Mouse (Mus musculus) heart, embryonic 15.5 days (tissue): ENCODE data around the gene Esrra. TPM values are rescaled to one million over a fixed set of nuclear protein-coding genes. Genes with fewer than 3 reads are reported as not detected.
"Not testable (repeated sequence)": the region's sequence is repeated elsewhere in the genome, so short reads cannot be mapped to it uniquely, and the experiment has no call there.

Experiments
- ATAC-seq: fragments of 200-750 bp; cut with Nextera tagmentation; replicated peaks from 2 replicates; pipeline ENCODE4 v1.8.0; 2017; ENCODE audit warnings: low read depth, moderate TSS enrichment; ENCODE audit not compliant: insufficient number of reproducible peaks, insufficient read depth, low FRiP score
- H3K27ac ChIP-seq: fragments of 300-500 bp; sonication (generic); 2 replicates; pipeline ENCODE4 v1.5.1; 2015; ENCODE audit warnings: mild to moderate bottlenecking, inconsistent platforms
- H3K27me3 ChIP-seq: fragments of 300-500 bp; sonication (generic); 2 replicates; pipeline ENCODE4 v1.6.1; 2015; ENCODE audit warnings: inconsistent platforms
- H3K36me3 ChIP-seq: fragments of 300-500 bp; sonication (generic); 2 replicates; pipeline ENCODE4 v1.6.1; 2015; ENCODE audit warnings: mild to moderate bottlenecking, inconsistent platforms
- H3K4me1 ChIP-seq: fragments of 300-500 bp; sonication (generic); replicated peaks from 2 replicates; pipeline ENCODE4 v1.6.1; 2015; ENCODE audit warnings: inconsistent platforms
- H3K4me2 ChIP-seq: fragments of 300-500 bp; sonication (generic); 2 replicates; pipeline ENCODE4 v1.6.1; 2015; ENCODE audit warnings: inconsistent platforms, mild to moderate bottlenecking, moderate library complexity
- H3K4me3 ChIP-seq: fragments of 300-500 bp; sonication (generic); 2 replicates; pipeline ENCODE4 v1.5.1; 2015; ENCODE audit warnings: mild to moderate bottlenecking, inconsistent platforms
- H3K9ac ChIP-seq: fragments of 300-500 bp; sonication (generic); 2 replicates; pipeline ENCODE4 v1.6.1; 2015; ENCODE audit warnings: mild to moderate bottlenecking, inconsistent platforms
- H3K9me3 ChIP-seq: fragments of 300-500 bp; sonication (generic); replicated peaks from 2 replicates; pipeline ENCODE4 v1.6.1; 2016; ENCODE audit warnings: inconsistent platforms
- WGBS: fragments of 180-500 bp; shearing (Covaris S2); methylation state at CpG from one replicate; pipeline ENCODE4 v1.1.7; 2015; ENCODE audit warnings: mixed read lengths; 5-methylcytosine and 5-hydroxymethylcytosine counted together
- polyA plus RNA-seq: library from polyadenylated mRNA; unstranded; fragments of >200 nt; fragmentation: Nextera tagmentation; extraction: Ambion mirVana; gene quantifications from 2 replicates; pipeline ENCODE4 v1.2.1, GENCODE M21; 2015

The Esrra gene
- polyA plus RNA-seq, 1 experiment from 2014 or later = 36.9 TPM

DNA sequence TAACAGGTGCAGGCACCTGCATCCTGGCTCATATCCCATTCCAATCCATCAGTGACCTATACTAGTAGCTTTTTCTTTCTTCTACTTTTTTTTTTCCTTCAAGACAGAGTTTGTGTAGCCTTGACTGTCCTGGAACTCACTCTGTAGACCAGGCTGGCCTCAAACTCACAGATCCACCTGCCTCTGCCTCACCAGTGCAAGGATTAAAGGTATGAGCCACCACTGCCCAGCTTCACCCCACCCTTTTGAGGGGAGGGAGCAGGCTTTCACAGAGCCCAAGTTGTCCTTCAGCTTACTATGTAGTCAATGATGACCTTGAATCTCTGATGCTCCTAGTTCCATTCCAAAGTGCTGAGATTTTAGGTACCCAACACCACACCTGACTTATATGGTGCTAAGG, 2.2 kb downstream of the Esrra start:
- peak overlapping the region; percentile 85 for H3K4me2 ChIP-seq
- no peak for ATAC-seq
- H3K27ac ChIP-seq = peak overlapping the region; percentile 96
- H3K9me3 ChIP-seq = no peaks in the 10 kb centered on the region
- H3K36me3 ChIP-seq = 0 out of 2 replicates have a peak, but pooled peaks cover 7% of the 10 kb centered on the region
- peaks cover 8% of the 10 kb centered on the region; the same call in 1 of the 2 replicates for H3K27me3 ChIP-seq
- H3K4me3 ChIP-seq = peak overlapping the region; percentile 80; the same call in 1 of the 2 replicates
- 0 out of 2 replicates have a peak overlapping the region, but pooled peaks have one; percentile 90 for H3K9ac ChIP-seq
- H3K4me1 ChIP-seq = peaks cover 37% of the 10 kb centered on the region

DNA sequence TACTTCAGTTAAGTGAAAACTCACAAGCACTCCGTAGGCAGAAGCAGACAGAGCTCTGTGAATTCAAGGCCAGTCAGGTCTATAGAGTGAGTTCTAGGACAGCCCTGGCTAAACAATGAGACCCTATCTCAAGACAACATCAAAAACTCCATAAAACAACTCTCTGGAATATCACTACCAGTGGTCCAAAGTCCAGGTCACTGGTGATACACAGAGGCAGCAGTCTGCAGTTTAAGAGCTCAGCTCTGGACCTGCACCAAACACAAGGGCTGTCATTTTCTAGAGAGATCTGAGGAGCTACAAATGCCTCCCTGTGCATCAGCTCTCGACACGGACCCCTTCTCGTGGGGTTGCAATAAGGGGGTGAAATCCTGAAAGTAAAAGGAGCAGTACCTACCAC, 3.3 kb downstream of the Esrra start:
- Histone ChIP-seq H3K27ac (no peak overlapping the region), H3K4me3 (no peak overlapping the region), H3K4me2 (no peak overlapping the region), H3K9me3 (no peaks in the 10 kb centered on the region), H3K36me3 (peaks cover 18% of the 10 kb centered on the region; the same call in 1 of the 2 replicates), H3K9ac (no peak overlapping the region), H3K27me3 (peaks cover 1% of the 10 kb centered on the region; the same call in 1 of the 2 replicates), H3K4me1 (peaks cover 35% of the 10 kb centered on the region)
- no peak for ATAC-seq
- WGBS = 91% methylated on average over 4 of the region's 4 CpGs

GRCm38 (mm10) chr19:6916496-6916895, 5.1 kb downstream of the Esrra start:
- Histone ChIP-seq H3K9ac (no peak overlapping the region), H3K9me3 (no peaks in the 10 kb centered on the region), H3K4me1 (peaks cover 25% of the 10 kb centered on the region), H3K4me3 (no peak overlapping the region), H3K4me2 (no peak overlapping the region), H3K36me3 (peaks cover 36% of the 10 kb centered on the region), H3K27me3 (no peaks in the 10 kb centered on the region), H3K27ac (no peak overlapping the region)
- WGBS = 85% methylated on average over 4 of the region's 4 CpGs
- ATAC-seq = no peak

DNA sequence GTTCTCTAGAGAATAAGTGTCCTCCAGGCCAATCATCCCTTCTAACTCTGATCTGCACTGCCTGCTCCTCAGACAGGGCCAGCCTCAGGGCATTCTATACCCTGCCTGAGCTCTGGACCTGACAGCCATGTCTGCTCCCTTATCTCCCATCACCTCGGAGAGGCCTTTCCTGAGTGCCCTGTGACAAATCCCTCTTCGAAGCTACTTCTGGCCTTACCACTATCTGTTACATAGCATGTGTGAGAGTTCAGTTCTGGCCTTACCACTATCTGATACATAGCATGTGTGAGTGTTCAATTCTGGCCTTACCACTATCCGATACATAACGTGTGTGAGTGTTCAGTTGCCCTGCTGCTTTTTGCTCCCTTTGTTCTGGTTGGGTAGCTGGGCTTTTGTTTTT, 6.3 kb downstream of the Esrra start:
- Histone ChIP-seq H3K36me3 (peaks cover 40% of the 10 kb centered on the region), H3K4me2 (no peak overlapping the region), H3K27me3 (no peaks in the 10 kb centered on the region), H3K4me3 (no peak overlapping the region), H3K27ac (no peak overlapping the region), H3K4me1 (peaks cover 27% of the 10 kb centered on the region), H3K9me3 (no peaks in the 10 kb centered on the region), H3K9ac (no peak overlapping the region)
- ATAC-seq = no peak
- 43% methylated on average over 4 of the region's 4 CpGs for WGBS

DNA sequence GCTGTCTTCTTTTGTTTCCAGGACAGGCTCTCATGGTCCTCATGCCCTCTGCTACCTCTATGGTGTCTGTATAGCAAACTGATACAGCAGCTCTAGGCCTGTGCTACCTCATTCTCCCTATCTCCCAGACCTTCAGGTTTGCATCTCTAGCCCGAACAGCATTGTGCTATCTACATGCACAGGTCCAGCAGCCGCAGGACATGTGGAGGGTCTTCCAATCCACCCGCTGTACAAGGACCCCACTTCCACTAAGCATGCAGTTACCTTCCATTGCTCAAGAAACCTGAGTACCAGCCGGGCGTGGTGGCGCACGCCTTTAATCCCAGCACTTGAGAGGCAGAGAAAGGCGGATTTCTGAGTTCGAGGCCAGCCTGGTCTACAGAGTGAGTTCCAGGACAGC, 7.1 kb downstream of the Esrra start:
- 92% methylated on average over 9 of the region's 9 CpGs for WGBS
- H3K9ac ChIP-seq = no peak overlapping the region
- H3K36me3 ChIP-seq = peaks cover 37% of the 10 kb centered on the region

DNA sequence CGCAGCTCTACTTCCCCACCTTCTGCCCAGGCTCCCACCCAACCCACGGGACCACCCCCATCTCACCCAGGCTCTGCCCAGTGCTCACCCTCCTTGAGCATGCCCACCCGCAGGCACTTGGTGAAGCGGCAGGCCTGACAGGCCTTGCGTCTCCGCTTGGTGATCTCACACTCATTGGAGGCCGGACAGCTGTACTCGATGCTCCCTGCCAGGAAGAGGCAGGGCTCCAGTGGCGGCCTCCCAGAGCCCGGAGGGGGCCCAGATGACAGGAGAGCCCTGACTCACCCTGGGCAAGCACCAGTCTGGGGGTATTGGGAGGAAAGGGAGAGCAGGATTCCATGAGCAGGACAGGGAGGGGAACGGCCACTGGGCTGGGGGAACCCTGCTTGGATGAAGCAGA, 7.6 kb downstream of the Esrra start:
- Histone ChIP-seq H3K36me3 (peaks cover 36% of the 10 kb centered on the region), H3K4me2 (no peak overlapping the region), H3K4me3 (no peak overlapping the region), H3K9ac (no peak overlapping the region), H3K27me3 (no peaks in the 10 kb centered on the region), H3K27ac (no peak overlapping the region), H3K9me3 (no peaks in the 10 kb centered on the region), H3K4me1 (peaks cover 14% of the 10 kb centered on the region)
- WGBS = 79% methylated on average over 11 of the region's 11 CpGs
- no peak for ATAC-seq

More for the DNA sequence above, 7.1 kb downstream of the Esrra start:
- Histone ChIP-seq H3K4me1 (peaks cover 20% of the 10 kb centered on the region), H3K27me3 (no peaks in the 10 kb centered on the region), H3K9me3 (no peaks in the 10 kb centered on the region), H3K4me2 (no peak overlapping the region), H3K27ac (no peak overlapping the region), H3K4me3 (no peak overlapping the region)
- ATAC-seq = no peak

DNA sequence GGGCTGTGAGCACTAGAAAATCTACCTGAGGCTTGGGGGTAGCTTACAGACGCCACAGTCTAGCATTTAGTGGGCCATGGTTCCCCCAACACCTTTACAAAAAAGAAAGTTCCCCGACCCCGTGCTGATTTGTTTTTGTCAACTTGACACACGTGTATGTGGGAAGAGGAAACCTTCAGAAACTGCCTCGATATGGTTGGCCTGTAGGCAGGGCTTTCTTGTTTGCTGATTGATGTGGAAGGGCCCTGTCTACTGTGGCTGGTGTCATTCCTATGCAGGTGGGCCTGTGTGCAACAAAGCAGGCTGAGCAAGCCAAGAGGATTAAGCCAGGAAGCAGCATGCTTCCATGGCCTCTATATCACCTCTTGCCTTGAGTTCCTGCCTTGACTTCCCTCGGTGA, 8.6 kb downstream of the Esrra start:
- ATAC-seq = no peak
- H3K4me1 ChIP-seq = peaks cover 23% of the 10 kb centered on the region
- 86% methylated on average over 6 of the region's 6 CpGs for WGBS
- H3K27ac ChIP-seq = no peak overlapping the region
- H3K4me2 ChIP-seq = no peak overlapping the region
- H3K27me3 ChIP-seq = no peaks in the 10 kb centered on the region
- H3K9ac ChIP-seq = no peak overlapping the region
- peaks cover 32% of the 10 kb centered on the region for H3K36me3 ChIP-seq
- H3K9me3 ChIP-seq = no peaks in the 10 kb centered on the region
- no peak overlapping the region for H3K4me3 ChIP-seq

- Histone ChIP-seq H3K9me3 (no peaks in the 10 kb centered on the region), H3K9ac (no peak overlapping the region), H3K4me3 (no peak overlapping the region), H3K4me2 (no peak overlapping the region), H3K27ac (no peak overlapping the region), H3K27me3 (no peaks in the 10 kb centered on the region), H3K36me3 (peaks cover 32% of the 10 kb centered on the region), H3K4me1 (peaks cover 29% of the 10 kb centered on the region)
- WGBS = 89% methylated on average over 15 of the region's 15 CpGs
- ATAC-seq = no peak
These were observed 9.2 kb downstream of the Esrra start for GRCm38 (mm10) chr19:6912205-6912970.

GRCm38 (mm10) chr19:6911101-6912074, 10.2 kb downstream of the Esrra start:
- ATAC-seq = no peak
- Histone ChIP-seq H3K36me3 (peaks cover 39% of the 10 kb centered on the region), H3K9me3 (no peaks in the 10 kb centered on the region), H3K27ac (0 out of 2 replicates have a peak overlapping the region, but pooled peaks have one; percentile 32), H3K9ac (0 out of 2 replicates have a peak overlapping the region, but pooled peaks have one; percentile 10), H3K27me3 (no peaks in the 10 kb centered on the region), H3K4me2 (peak overlapping the region; percentile 83), H3K4me3 (peak overlapping the region; percentile 21), H3K4me1 (peaks cover 34% of the 10 kb centered on the region)
- WGBS = 81% methylated on average over 19 of the region's 19 CpGs

DNA sequence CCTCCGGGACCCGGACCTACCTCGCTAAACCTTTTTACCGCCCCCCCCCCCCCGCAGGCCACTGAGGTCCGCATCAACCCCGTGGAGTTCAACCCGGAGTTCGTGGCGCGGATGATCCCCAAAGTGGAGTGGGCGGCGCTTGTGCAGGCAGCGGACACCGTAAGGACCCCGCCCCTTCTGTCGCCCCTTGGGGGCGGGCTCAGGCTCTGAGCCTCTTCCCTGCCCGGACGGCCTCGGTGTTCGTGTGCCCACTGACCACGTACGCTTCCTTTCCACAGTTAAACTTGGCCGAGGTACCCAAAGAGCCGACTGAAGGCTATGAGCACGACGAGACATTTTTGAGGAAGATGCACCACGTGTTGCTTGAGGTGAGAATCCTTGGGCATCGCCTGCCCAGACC, 11.3 kb downstream of the Esrra start:
- WGBS = under 1% methylated on average over 30 of the region's 30 CpGs
- ATAC-seq = peak; percentile 32
- H3K27me3 ChIP-seq, H3K9me3 ChIP-seq: not testable (repeated sequence)
- peak overlapping the region; percentile 100 for H3K27ac ChIP-seq
- peak overlapping the region; percentile 80 for H3K4me3 ChIP-seq
- peaks cover 34% of the 10 kb centered on the region for H3K4me1 ChIP-seq
- H3K9ac ChIP-seq = peak overlapping the region; percentile 76
- H3K36me3 ChIP-seq = peaks cover 48% of the 10 kb centered on the region
- peak overlapping the region; percentile 83 for H3K4me2 ChIP-seq
